Mouse (Mus musculus): ENCODE measurements around the gene Mmp19.

Gene Mmp19

DNA sequence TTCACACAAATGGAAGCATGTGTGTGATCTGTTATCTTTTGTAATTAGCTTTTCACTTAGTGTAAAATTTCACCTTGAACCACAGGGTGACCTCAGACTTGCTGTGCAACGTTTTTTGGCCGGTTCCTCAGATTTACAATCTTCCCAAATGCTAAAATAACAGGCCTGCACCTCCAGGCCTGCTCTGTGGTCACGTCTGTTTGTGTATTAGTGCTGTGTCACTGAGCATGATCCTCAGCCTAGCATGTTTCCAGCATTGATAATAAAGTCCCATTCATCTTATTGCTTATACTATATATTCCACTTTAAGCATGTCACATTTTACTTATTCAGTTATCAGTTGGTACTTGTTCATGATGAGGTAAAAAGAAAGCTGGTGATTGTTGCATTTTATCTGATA, 59.6 kb downstream of the Mmp19 start:
- DNase-seq (ENCODE audit: low spot score): no peak

Measured in retina, embryonic 14.5 days (tissue).